Comparison of ENCODE assay signal across 29 mouse cellular contexts in the genomic region with DNA sequence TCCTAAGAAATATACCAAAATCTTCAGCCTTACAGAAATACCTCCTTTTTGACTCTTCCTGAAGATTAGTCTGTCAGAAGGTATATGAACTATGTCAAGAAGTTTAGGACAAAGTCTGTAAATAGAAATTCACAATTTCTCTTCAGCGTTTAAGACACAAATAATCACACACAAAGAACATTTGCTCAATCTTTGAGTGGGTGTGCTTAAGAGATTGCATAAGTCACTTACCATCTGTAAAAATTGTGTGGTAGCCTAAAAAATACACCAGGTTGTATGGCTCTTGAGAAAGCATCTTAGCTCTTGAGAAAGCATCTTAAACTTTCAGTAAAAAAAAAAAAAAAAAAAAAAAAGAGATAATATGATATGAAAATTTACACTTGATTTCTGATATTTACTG. TPM values are rescaled to one million over a fixed set of nuclear protein-coding genes. Genes with fewer than 3 reads are reported as not detected.
A peak's percentile ranks its signal among the peaks of the same experiment; 100 is the strongest.
DNase-seq lines count a peak whose midpoint lies in the region; ATAC-seq and TF ChIP-seq lines count a peak whose summit lies in the region.
"Had no signal": no experiment of that assay in that cellular context is flagged by ENCODE, and none has a peak within 500 bp of the region (broad histone marks: within the 10 kb centered on the region; RNA-seq: fewer than 3 reads in every experiment).

No protein-coding gene starts in this region.

- DNase-seq in frontal cortex, postnatal 14 days (ENCODE audit: low spot score in 2 of 2): no peak
- DNase-seq in left cerebral cortex, adult 2 months (ENCODE audit: extremely low spot score in 1 of 2, low spot score in 2 of 2): no peak
- DNase-seq in left cerebral cortex, adult 9 months (ENCODE audit: low spot score in 2 of 2): no peak
- DNase-seq in brain, adult 2 months (ENCODE audit: low read depth, low spot score): peak; percentile 73
- peak; percentile 66 for DNase-seq in telencephalon, adult 2 months (ENCODE audit: low read depth, low spot score)
- no peak for DNase-seq in adrenal gland, adult 2 months
- DNase-seq: adrenal gland, adult 8-10 months; adrenal gland, postnatal 10 days; adrenal gland, postnatal 14 days; adrenal gland, postnatal 25 days; adrenal gland, postnatal 36 days; B cell, adult 2 months; cerebellum, adult 11 months; cerebellum, adult 11-12 months; cerebellum, adult 18-20 months; cerebellum, adult 2 months had no signal

- intact Hi-C loops in left cerebral cortex, adult 2 months (cut with DNase I): loop anchor here (5.0 kb wide), 1 partner anchor 58 kb away; the partner anchor contains the start of gene Zfp804b

- no peaks in the 10 kb centered on the region for H3K36me3 ChIP-seq in forebrain, embryonic 15.5 days
- H3K36me3 ChIP-seq: G1E had no signal

- H3K9me3 ChIP-seq in forebrain, embryonic 15.5 days: no peaks in the 10 kb centered on the region
- H3K9me3 ChIP-seq: G1E had no signal

- no peak overlapping the region for H3K9ac ChIP-seq in forebrain, embryonic 15.5 days (replicated peaks)

- H3K27me3 ChIP-seq in forebrain, embryonic 15.5 days: no peaks in the 10 kb centered on the region
- H3K27me3 ChIP-seq: CH12.LX, Patski had no signal

- H3K4me2 ChIP-seq in forebrain, embryonic 15.5 days (replicated peaks): no peak overlapping the region

- ATAC-seq in frontal cortex, adult (ENCODE audit: low TSS enrichment): peak; percentile 90
- no peak for ATAC-seq in forebrain, embryonic 15.5 days (replicated peaks)
- ATAC-seq: activated CD4-positive, CD25-positive, alpha-beta regulatory T cell, adult 4 months; CD4-positive, CD25-positive, alpha-beta regulatory T cell, adult 4 months; Patski had no signal

- WGBS in forebrain, embryonic 15.5 days: 100% methylated on average over 1 of the region's 1 CpGs

- peak overlapping the region; percentile 62; the same call in 1 of the 2 replicates for H3K27ac ChIP-seq in left cerebral cortex, adult 2 months
- no peak overlapping the region for H3K27ac ChIP-seq in forebrain, embryonic 15.5 days (replicated peaks)

- TF ChIP-seq CTCF in left cerebral cortex, adult 2 months (IDR thresholded peaks at IDR 0.05): no peak

- no peak overlapping the region for H3K4me3 ChIP-seq in left cerebral cortex, adult 2 months
- no peak overlapping the region for H3K4me3 ChIP-seq in forebrain, embryonic 15.5 days

- H3K4me1 ChIP-seq in forebrain, embryonic 15.5 days: no peaks in the 10 kb centered on the region

RNA-seq across cellular contexts. Expression of gene Tex47, which starts 19.6 kb away (rescaled TPM):
- total RNA-seq in left cerebral cortex, adult 2 months (2021): not detected
- not detected for total RNA-seq in adrenal gland, adult 2 months (2021)
- not detected in 2 replicates for polyA plus RNA-seq in adrenal gland, adult 2 months (2012; rRNA removed)
- 0.31 and 0.43 TPM in 2 replicates for polyA plus RNA-seq in forebrain, embryonic 15.5 days (2015; fragmentation: Nextera tagmentation; extraction: Ambion mirVana)
- total RNA-seq: adrenal gland, adult 18-20 months; adrenal gland, adult 8-10 months; adrenal gland, postnatal 10 days; adrenal gland, postnatal 14 days; adrenal gland, postnatal 25 days; adrenal gland, postnatal 36 days; adrenal gland, postnatal 4 days; CH12.LX; ES-E14; MEL had no signal
- polyA plus RNA-seq: activated CD4-positive, CD25-positive, alpha-beta regulatory T cell, adult 4 months; brain, embryonic 14.5 days; C2C12; CD4-positive, CD25-positive, alpha-beta regulatory T cell, adult 4 months; cerebellum, adult 2 months; G1E; Patski had no signal

Comparison
In these comparisons a context has a peak if more than half of its experiments do, and no peak if none do; other contexts are left out.
1. DNase-seq: peak in brain, adult 2 months (single experiment) and telencephalon, adult 2 months (single experiment); none in frontal cortex, postnatal 14 days (0 of 2), left cerebral cortex, adult 2 months (0 of 2), left cerebral cortex, adult 9 months (0 of 2) and adrenal gland, adult 2 months (single experiment).